Mouse (Mus musculus): ENCODE data around the gene Ifitm2.
"Not testable (repeated sequence)": the region's sequence is repeated elsewhere in the genome, so short reads cannot be mapped to it uniquely, and the experiment has no call there.

The Ifitm2 gene

GRCm38 (mm10) chr7:140968710-140969109, 12.9 kb upstream of the Ifitm2 start:
- not testable (repeated sequence) for DNase-seq (ENCODE audit: low spot score in 2 of 2)

DNA sequence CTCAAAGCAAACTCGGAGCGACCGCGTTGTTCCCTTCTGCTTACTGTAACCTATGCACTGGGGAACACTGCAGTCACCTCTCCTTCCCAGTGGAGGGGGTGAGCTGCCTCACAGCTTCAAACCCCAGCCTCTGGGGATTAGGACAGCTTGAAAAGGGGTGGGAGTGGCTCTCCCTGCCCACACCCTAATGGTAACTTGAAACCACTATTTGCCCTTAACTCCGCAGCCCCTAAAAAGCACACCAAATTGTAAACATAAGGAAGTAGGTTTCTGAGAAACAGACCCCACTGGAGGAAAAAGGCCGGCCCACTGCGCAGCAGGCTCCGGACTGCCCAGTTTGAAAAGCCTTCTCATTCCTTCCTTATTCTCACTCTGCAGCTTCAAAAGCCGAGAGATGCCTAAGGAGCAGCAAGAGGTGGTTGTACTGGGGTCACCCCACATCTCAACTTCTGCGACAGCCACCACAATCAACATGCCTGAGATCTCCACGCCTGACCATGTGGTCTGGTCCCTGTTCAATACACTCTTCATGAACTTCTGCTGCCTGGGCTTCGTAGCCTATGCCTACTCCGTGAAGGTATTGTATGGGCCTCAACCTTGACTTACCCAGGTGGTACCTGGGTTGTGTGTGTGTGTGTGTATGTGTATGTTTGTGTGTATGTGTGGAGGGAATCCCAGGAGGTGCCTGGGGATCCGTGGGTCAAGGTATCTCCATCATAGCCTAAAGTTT, 12.2 kb upstream of the Ifitm2 start:
- peak in 1 of 2 experiments; percentile 56 for DNase-seq (ENCODE audit: low spot score in 2 of 2)

DNA sequence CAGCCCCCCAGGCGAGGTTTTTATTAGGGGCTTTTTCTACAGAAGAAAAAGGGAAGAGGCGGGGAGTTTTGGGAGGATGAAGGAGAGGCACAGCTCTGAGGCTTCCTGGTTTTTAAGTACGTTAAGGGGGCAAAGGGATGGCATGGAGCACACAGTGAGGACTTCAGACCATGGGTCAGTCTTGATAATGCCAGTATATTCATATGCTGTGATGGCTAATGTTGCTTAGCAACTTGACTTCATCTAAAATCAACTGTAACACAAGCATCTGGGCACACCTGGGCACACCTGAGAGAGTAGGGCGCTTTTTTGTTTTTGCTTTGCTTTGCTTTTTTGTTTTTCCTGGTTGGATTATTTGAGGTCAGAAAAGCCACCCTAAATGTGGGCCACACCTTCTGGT, 11.1 kb upstream of the Ifitm2 start, which contains the start of gene Ifitm1:
Ifitm1 (plus strand) TSS at position 301 of the 400 bp plus-strand sequence.
- DNase-seq (ENCODE audit: low spot score in 2 of 2) = no peak

- DNase-seq (ENCODE audit: low spot score in 2 of 2) = no peak
Observed at GRCm38 (mm10) chr7:140962733-140963132, 6.9 kb upstream of the Ifitm2 start.

DNA sequence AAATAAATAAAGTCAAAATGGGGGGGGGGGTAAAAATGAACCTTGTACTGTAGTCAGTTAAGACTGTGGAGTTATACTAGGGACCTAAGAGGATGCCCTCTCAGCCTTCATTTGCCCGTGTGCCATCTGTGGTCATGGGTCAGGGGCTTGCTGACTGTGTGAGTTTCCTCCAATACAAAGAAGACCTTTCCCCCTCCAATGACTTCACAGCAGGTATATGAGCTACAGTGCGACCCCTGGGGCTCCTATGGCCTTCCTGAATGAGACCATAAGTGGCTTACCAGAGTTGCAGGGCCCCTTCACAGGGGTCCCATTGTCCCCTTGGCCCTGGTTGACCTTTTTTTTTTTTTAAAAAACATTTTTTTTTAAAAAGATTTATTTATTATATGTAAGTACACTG, 5.6 kb upstream of the Ifitm2 start:
- no peak for DNase-seq (ENCODE audit: low spot score in 2 of 2)

GRCm38 (mm10) chr7:140960026-140960425, 4.2 kb upstream of the Ifitm2 start:
- DNase-seq (ENCODE audit: low spot score in 2 of 2) = no peak

DNA sequence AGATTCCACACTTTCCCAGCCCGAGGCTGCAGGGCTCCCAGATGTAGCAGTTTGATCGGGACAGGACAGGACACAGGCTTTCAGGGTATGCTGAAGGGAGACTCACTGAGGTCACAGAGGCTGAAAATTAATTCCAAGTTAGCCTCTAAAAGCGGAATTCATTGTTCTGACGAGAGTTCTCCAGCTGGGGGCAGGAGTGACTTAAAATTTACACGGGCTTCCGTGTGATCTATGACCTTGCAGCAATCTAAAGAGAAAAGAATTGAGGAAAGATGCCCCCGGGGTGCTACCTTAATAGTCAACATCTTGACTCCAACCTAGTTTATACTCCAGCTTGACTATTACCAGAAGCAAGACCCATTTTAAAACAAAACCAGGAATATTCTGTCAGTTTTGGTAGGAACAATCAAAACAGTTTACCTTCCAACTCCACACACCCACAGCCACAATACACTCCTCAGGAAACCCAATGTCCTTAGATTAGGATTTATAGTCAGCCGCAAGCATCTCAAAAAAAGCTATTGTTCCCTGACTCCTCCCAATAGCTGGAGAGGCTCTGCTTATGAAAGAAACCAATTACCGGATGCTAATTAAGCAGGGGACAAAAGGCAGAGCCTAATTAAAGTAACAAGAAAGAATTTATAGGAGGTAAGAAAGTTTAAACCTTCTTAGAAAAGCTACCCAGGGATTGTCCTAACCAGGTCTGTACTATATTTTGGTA, 3.6 kb upstream of the Ifitm2 start:
- DNase-seq (ENCODE audit: low spot score in 2 of 2) = no peak

- no peak for DNase-seq (ENCODE audit: low spot score in 2 of 2)
Observed at GRCm38 (mm10) chr7:140956556-140956869, 726 bp upstream of the Ifitm2 start.

GRCm38 (mm10) chr7:140955342-140955741, 445 bp downstream of the Ifitm2 start:
- DNase-seq (ENCODE audit: low spot score in 2 of 2) = no peak

DNA sequence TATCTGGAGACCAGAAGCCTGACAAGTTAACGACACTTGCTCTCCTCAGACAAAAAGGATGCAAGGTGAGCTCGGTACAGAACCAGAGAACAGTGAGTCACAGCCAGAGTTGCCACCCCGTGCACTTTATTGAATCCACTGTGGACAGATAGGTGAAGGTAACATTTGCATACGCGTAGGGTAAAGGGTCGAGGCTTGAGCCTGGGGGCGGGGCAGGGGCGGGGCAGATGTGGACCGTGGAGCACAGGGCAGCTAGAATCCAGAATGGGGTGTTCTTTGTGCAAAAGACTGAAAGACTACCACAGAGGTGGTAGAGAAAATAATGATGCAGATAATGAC, 1.1 kb downstream of the Ifitm2 start:
- peak in 1 of 2 experiments; percentile 60 for DNase-seq (ENCODE audit: low spot score in 2 of 2)

GRCm38 (mm10) chr7:140953800-140954732, 1.7 kb downstream of the Ifitm2 start:
- peak in 1 of 2 experiments; percentile 66 for DNase-seq (ENCODE audit: low spot score in 2 of 2)

- DNase-seq (ENCODE audit: low spot score in 2 of 2) = no peak
Observed at GRCm38 (mm10) chr7:140953133-140953532, 2.7 kb downstream of the Ifitm2 start.

- no peak for DNase-seq (ENCODE audit: low spot score in 2 of 2)
Observed at GRCm38 (mm10) chr7:140952441-140952840, 3.3 kb downstream of the Ifitm2 start.

- no peak for DNase-seq (ENCODE audit: low spot score in 2 of 2)
Observed at GRCm38 (mm10) chr7:140951765-140952164, 4.0 kb downstream of the Ifitm2 start.

- no peak for DNase-seq (ENCODE audit: low spot score in 2 of 2)
Observed at GRCm38 (mm10) chr7:140951051-140951450, 4.7 kb downstream of the Ifitm2 start.

GRCm38 (mm10) chr7:140949824-140950530, 5.8 kb downstream of the Ifitm2 start, which contains the start of gene Ifitm5:
Gene Ifitm5, minus strand, starts transcription at chr7:140950291.
- DNase-seq (ENCODE audit: low spot score in 2 of 2) = no peak

GRCm38 (mm10) chr7:140949255-140949654, 6.5 kb downstream of the Ifitm2 start:
- DNase-seq (ENCODE audit: low spot score in 2 of 2) = no peak

GRCm38 (mm10) chr7:140948161-140948560, 7.6 kb downstream of the Ifitm2 start:
- DNase-seq (ENCODE audit: low spot score in 2 of 2) = no peak

DNA sequence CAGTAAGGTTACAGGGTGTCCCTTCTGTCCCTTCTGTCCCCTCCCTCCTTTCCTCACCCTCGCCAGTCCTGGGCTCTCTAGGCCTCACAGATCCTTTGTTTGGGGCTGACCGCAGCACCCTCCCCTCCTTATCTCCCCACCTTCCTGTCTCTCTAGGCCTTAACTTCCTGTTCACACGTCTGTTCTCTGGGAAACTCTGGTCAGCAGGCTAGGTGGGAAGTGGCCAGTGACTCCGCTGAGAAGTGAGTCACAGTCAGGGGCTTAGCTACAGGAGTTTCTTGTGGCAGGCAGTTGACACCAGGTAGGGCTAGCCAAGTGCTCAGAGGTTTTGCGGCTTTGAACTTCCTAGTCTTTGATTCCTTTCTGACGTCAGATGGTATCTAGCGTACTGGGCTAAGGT, 8.8 kb downstream of the Ifitm2 start:
- DNase-seq (ENCODE audit: low spot score in 2 of 2) = no peak

DNA sequence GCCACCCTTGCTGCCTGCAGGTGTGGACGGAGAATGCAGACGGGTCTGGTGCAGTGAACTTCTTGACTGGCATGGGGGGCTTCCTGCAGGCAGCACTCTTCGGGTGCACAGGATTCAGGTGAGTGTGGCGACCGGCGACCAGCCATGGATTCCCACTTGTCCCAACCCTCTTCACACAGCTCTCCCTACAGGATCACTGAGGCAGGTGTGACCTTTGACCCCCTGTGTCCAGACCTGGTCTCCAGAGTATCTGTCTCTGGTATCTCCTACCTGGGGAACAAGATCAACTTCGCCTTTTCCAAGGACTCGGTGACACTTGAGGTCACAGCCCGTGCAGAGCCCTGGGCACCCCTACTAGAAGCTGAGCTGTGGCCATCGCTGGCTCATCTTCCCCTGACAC, 9.5 kb downstream of the Ifitm2 start:
- DNase-seq (ENCODE audit: low spot score in 2 of 2) = no peak

DNA sequence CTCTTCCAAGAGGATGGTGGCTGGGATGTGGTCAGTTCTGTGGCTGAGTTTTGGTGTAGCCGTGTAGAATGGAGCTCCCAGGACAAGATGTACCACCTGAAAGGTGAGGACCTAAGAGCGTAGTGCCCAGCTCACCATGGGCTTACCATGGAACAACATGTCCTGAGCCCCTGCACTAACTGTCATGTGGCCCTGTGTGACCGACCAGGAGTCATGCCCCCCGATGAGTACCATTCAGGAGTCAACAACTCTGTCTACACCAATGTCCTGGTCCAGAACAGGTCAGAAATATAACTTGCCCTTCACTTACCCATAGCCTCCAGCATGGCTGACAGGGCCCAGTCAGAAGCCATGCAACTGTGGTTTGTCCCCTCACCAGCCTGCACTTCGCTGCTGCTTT, 10.5 kb downstream of the Ifitm2 start:
- no peak for DNase-seq (ENCODE audit: low spot score in 2 of 2)

DNA sequence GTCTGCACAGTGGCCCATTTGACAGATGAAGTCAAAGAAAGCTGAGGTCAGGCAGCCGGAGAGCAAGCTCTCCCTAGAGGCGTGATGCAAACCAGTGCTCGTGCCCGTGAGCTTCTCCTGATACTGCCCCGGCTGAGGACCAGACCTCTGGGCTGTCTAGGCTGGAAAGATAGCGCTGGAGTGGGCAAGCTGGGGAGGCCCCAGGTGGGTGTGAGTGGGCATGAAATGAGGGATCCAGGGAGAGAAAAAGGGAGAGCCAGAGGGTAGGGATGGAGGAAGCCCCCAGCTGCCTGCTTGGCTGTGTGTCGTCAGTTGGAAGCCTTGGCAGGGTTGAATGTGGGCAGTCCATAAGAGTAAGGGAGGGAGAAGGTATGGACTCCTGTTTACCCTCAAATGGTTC, 11.6 kb downstream of the Ifitm2 start:
- DNase-seq (ENCODE audit: low spot score in 2 of 2) = no peak
